ENCODE assay signal across 10 mouse cellular contexts in genomic region chr6:30617020-30617958, GRCm38 (mm10). TPM values are rescaled to one million over a fixed set of nuclear protein-coding genes. Genes with fewer than 3 reads are reported as not detected.
DNase-seq lines count a peak whose midpoint lies in the region; ATAC-seq and TF ChIP-seq lines count a peak whose summit lies in the region.
"Had no signal": no experiment of that assay in that cellular context is flagged by ENCODE, and none has a peak within 500 bp of the region (broad histone marks: within the 10 kb centered on the region; RNA-seq: fewer than 3 reads in every experiment).

No protein-coding gene starts in this region.

- peak overlapping the region; percentile 44 for H3K4me2 ChIP-seq in forebrain, embryonic 11.5 days (ENCODE audit: low read depth, low read length, severe bottlenecking)
- peak overlapping the region; percentile 60 for H3K4me2 ChIP-seq in neural tube, embryonic 15.5 days

- intact Hi-C loops in heart, adult 2 months (cut with DNase I) = no loop called here

- H3K4me1 ChIP-seq in heart, adult 2 months (ENCODE audit: control insufficient read depth, insufficient read depth, low read length) = no peaks in the 10 kb centered on the region
- peaks cover 35% of the 10 kb centered on the region for H3K4me1 ChIP-seq in forebrain, embryonic 11.5 days (replicated peaks; ENCODE audit: control insufficient read depth, insufficient read depth, low read length)
- H3K4me1 ChIP-seq in limb, embryonic 10.5 days = peaks cover 82% of the 10 kb centered on the region
- H3K4me1 ChIP-seq in neural tube, embryonic 15.5 days = peaks cover 39% of the 10 kb centered on the region

- H3K36me3 ChIP-seq in heart, adult 2 months (ENCODE audit: control insufficient read depth, insufficient read depth, low read length) = no peaks in the 10 kb centered on the region
- no peaks in the 10 kb centered on the region for H3K36me3 ChIP-seq in forebrain, embryonic 11.5 days (ENCODE audit: control insufficient read depth, insufficient read depth, low read length)
- no peaks in the 10 kb centered on the region for H3K36me3 ChIP-seq in limb, embryonic 10.5 days
- no peaks in the 10 kb centered on the region for H3K36me3 ChIP-seq in neural tube, embryonic 15.5 days
- H3K36me3 ChIP-seq: G1E had no signal

- TF ChIP-seq POLR2A in heart, adult 2 months (IDR thresholded peaks at IDR 0.05; ENCODE audit: insufficient read depth, low read depth, low read length) = no peak

- TF ChIP-seq EP300 in heart, adult 2 months (IDR thresholded peaks at IDR 0.05; ENCODE audit: insufficient read depth, low read depth, low read length) = no peak

- ATAC-seq in forebrain, embryonic 11.5 days (replicated peaks; ENCODE audit: low FRiP score) = peak; percentile 57
- peak; percentile 36 for ATAC-seq in neural tube, embryonic 15.5 days (ENCODE audit: low FRiP score)
- ATAC-seq in cerebellum, adult (ENCODE audit: insufficient number of reproducible peaks, low FRiP score, low TSS enrichment) = no peak

- H3K9me3 ChIP-seq in forebrain, embryonic 11.5 days (ENCODE audit: control insufficient read depth, low read length) = no peaks in the 10 kb centered on the region
- no peaks in the 10 kb centered on the region for H3K9me3 ChIP-seq in limb, embryonic 10.5 days (replicated peaks)
- no peaks in the 10 kb centered on the region for H3K9me3 ChIP-seq in neural tube, embryonic 15.5 days (replicated peaks)
- H3K9me3 ChIP-seq: G1E had no signal

- H3K9ac ChIP-seq in heart, adult 2 months (ENCODE audit: low read depth, low read length) = no peak overlapping the region
- H3K9ac ChIP-seq in forebrain, embryonic 11.5 days (ENCODE audit: low read length) = peak overlapping the region; percentile 32; the same call in 1 of the 2 replicates
- 0 out of 2 replicates have a peak overlapping the region, but pooled peaks have one; percentile 43 for H3K9ac ChIP-seq in neural tube, embryonic 15.5 days (replicated peaks)

- H3K27ac ChIP-seq in heart, adult 2 months = no peak overlapping the region
- H3K27ac ChIP-seq in forebrain, embryonic 11.5 days (ENCODE audit: low read depth, low read length) = peak overlapping the region; percentile 86
- peak overlapping the region; percentile 91 for H3K27ac ChIP-seq in limb, embryonic 10.5 days
- peak overlapping the region; percentile 75 for H3K27ac ChIP-seq in neural tube, embryonic 15.5 days (replicated peaks)
- H3K27ac ChIP-seq: macrophage had no signal

- DNase-seq in heart, adult 11 months = peak; percentile 49
- DNase-seq in heart, adult 2 months = no peak
- DNase-seq in Muller cell, postnatal 12 days (ENCODE audit: inconsistent ontology term) = peak; percentile 38
- peak; percentile 84 for DNase-seq in forebrain, embryonic 11.5 days (ENCODE audit: low spot score)
- DNase-seq in limb, embryonic 10.5 days (ENCODE audit: low spot score) = peak; percentile 90
- no peak for DNase-seq in urinary bladder, postnatal 25 days (ENCODE audit: low spot score)

- no peak for TF ChIP-seq CTCF in heart, adult 2 months (IDR thresholded peaks at IDR 0.05)

- H3K27me3 ChIP-seq in heart, adult 2 months (ENCODE audit: control insufficient read depth, insufficient read depth, low read length) = no peaks in the 10 kb centered on the region
- H3K27me3 ChIP-seq in forebrain, embryonic 11.5 days (ENCODE audit: control insufficient read depth, insufficient read depth, low read length) = no peaks in the 10 kb centered on the region
- no peaks in the 10 kb centered on the region for H3K27me3 ChIP-seq in limb, embryonic 10.5 days (ENCODE audit: low read depth, poor library complexity, severe bottlenecking)
- no peaks in the 10 kb centered on the region for H3K27me3 ChIP-seq in neural tube, embryonic 15.5 days (replicated peaks)

- no peaks in the 10 kb centered on the region for H3K79me2 ChIP-seq in heart, adult 2 months (replicated peaks; ENCODE audit: control insufficient read depth, insufficient read depth, low read length)

- H3K4me3 ChIP-seq in heart, adult 2 months = no peak overlapping the region
- H3K4me3 ChIP-seq in forebrain, embryonic 11.5 days (ENCODE audit: low read depth, low read length) = peak overlapping the region; percentile 6; the same call in 1 of the 2 replicates
- peak overlapping the region; percentile 40 for H3K4me3 ChIP-seq in limb, embryonic 10.5 days
- peak overlapping the region; percentile 22 for H3K4me3 ChIP-seq in neural tube, embryonic 15.5 days (replicated peaks)

- WGBS in heart, adult 2 months = 44% methylated on average over 13 of the region's 13 CpGs
- 2% methylated on average over 12 of the region's 13 CpGs for WGBS in forebrain, embryonic 11.5 days
- 2% methylated on average over 13 of the region's 13 CpGs for WGBS in limb, embryonic 10.5 days
- WGBS in neural tube, embryonic 15.5 days = 5% methylated on average over 13 of the region's 13 CpGs

RNA-seq across cellular contexts. Expression of gene Cpa5, which starts 6.5 kb away (rescaled TPM):
- not detected for total RNA-seq in heart, adult 2 months (2021)
- not detected in 2 replicates for polyA plus RNA-seq in heart, adult 2 months (2012; rRNA removed)
- 0.15 and 0.72 TPM in 2 replicates for polyA plus RNA-seq in forebrain, embryonic 11.5 days (2014; fragmentation: Nextera tagmentation; extraction: Ambion mirVana)
- 0.23 and 0.35 TPM in 2 replicates for polyA plus RNA-seq in limb, embryonic 10.5 days (2016; fragmentation: Nextera tagmentation; extraction: Ambion mirVana)
- 0.11 TPM in 1 of 2 replicates, not detected in the other for polyA plus RNA-seq in neural tube, embryonic 15.5 days (2015; fragmentation: Nextera tagmentation; extraction: Ambion mirVana)
- total RNA-seq: G1E had no signal
- polyA plus RNA-seq: G1E, macrophage had no signal

RNA-seq across cellular contexts. Expression of gene Cpa1, which starts 21.7 kb away (rescaled TPM):
- under 1 TPM in 1 of 2 experiments, not detected in 1; 0.14 TPM for total RNA-seq in heart, adult 2 months (2021)
- polyA plus RNA-seq in heart, adult 2 months (2012; rRNA removed) = 0.21 and 0.44 TPM in 2 replicates
- polyA plus RNA-seq in forebrain, embryonic 11.5 days (2014; fragmentation: Nextera tagmentation; extraction: Ambion mirVana) = 0.16 TPM in 1 of 2 replicates, not detected in the other
- polyA plus RNA-seq in limb, embryonic 10.5 days (2016; fragmentation: Nextera tagmentation; extraction: Ambion mirVana) = 0.38 TPM in 2 replicates
- polyA plus RNA-seq in neural tube, embryonic 15.5 days (2015; fragmentation: Nextera tagmentation; extraction: Ambion mirVana) = 0.50 and 7.6 TPM in 2 replicates
- total RNA-seq: G1E had no signal
- polyA plus RNA-seq: G1E, macrophage had no signal

RNA-seq across cellular contexts. Expression of gene Cpa4, which starts 49.1 kb away (rescaled TPM):
- not detected for total RNA-seq in heart, adult 2 months (2021)
- not detected in 2 replicates for polyA plus RNA-seq in heart, adult 2 months (2012; rRNA removed)
- 5.4 and 5.6 TPM in 2 replicates for polyA plus RNA-seq in forebrain, embryonic 11.5 days (2014; fragmentation: Nextera tagmentation; extraction: Ambion mirVana)
- 1.1 and 1.4 TPM in 2 replicates for polyA plus RNA-seq in limb, embryonic 10.5 days (2016; fragmentation: Nextera tagmentation; extraction: Ambion mirVana)
- polyA plus RNA-seq in neural tube, embryonic 15.5 days (2015; fragmentation: Nextera tagmentation; extraction: Ambion mirVana) = 0.54 and 0.75 TPM in 2 replicates
- polyA plus RNA-seq: G1E, macrophage had no signal

Comparison
In these comparisons a context has a peak if more than half of its experiments do, and no peak if none do; other contexts are left out.
1. DNase-seq: peak in heart, adult 11 months (single experiment), Muller cell, postnatal 12 days (single experiment), forebrain, embryonic 11.5 days (single experiment) and limb, embryonic 10.5 days (single experiment); none in heart, adult 2 months (0 of 2) and urinary bladder, postnatal 25 days (single experiment).